Mouse (Mus musculus): ENCODE measurements at regions not wholly inside any gene's neighbourhood (a gene's known extent, or its start where the extent isn't known, plus 50 kb on each side); places are given as distances from the start of the nearest gene placed in this dataset.

DNA sequence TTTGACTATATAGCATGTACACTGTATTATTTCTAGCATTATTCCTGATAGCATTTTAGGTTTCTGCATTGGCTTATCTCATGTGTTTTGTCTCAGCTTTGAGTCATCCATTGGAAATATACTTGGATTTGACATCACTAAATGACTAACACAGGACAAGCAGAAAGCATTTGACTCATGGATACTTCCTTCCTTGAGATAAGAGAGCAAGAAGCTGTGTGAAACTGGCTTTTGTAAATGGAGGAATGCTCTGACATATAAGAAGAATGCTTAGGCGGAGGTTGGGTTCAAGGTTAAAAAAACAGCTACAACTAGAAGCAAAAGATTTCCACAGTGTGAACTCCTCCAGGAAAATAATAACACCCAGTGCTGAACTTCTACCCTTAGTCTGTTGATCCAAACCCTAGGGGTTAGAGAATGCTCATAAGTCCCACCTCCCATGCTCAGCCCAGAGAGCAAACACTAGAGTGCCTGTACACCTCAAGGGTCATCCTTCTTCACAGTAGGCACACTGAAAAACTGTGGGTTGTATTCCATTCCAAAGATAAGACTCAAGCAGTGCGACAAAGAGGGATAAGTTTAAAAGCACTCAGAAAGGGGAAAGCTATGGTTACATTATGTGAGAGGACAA, 528.0 kb upstream of the Plxna2 start:
- ATAC-seq (ENCODE audit: insufficient number of reproducible peaks, low FRiP score): peak; percentile 79
- WGBS: 37% methylated on average over 2 of the region's 2 CpGs
- H3K27ac ChIP-seq (ENCODE audit: poor library complexity, severe bottlenecking): peak overlapping the region; percentile 44

GRCm38 (mm10) chr1:194058512-194058911, 559.5 kb upstream of the Plxna2 start:
- H3K9ac ChIP-seq: no peak overlapping the region
- no peaks in the 10 kb centered on the region for H3K9me3 ChIP-seq (replicated peaks)
- no peak overlapping the region for H3K4me3 ChIP-seq
- no peak overlapping the region for H3K4me2 ChIP-seq
- ATAC-seq (ENCODE audit: insufficient number of reproducible peaks, low FRiP score): no peak
- H3K27ac ChIP-seq (ENCODE audit: poor library complexity, severe bottlenecking): no peak overlapping the region
- H3K27me3 ChIP-seq (replicated peaks): no peaks in the 10 kb centered on the region
- no peaks in the 10 kb centered on the region for H3K36me3 ChIP-seq
- H3K4me1 ChIP-seq (replicated peaks): no peaks in the 10 kb centered on the region
- 81% methylated on average over 5 of the region's 5 CpGs for WGBS

More for the DNA sequence above, 528.0 kb upstream of the Plxna2 start:
- Histone ChIP-seq H3K4me3 (no peak overlapping the region), H3K36me3 (no peaks in the 10 kb centered on the region), H3K9ac (no peak overlapping the region), H3K9me3 (replicated peaks) (no peaks in the 10 kb centered on the region), H3K4me2 (no peak overlapping the region), H3K4me1 (replicated peaks) (0 out of 2 replicates have a peak, but pooled peaks cover 5% of the 10 kb centered on the region), H3K27me3 (replicated peaks) (no peaks in the 10 kb centered on the region)

GRCm38 (mm10) chr1:194056544-194056943, 561.5 kb upstream of the Plxna2 start:
- Histone ChIP-seq H3K4me1 (replicated peaks) (no peaks in the 10 kb centered on the region), H3K27me3 (replicated peaks) (no peaks in the 10 kb centered on the region), H3K36me3 (no peaks in the 10 kb centered on the region), H3K9me3 (replicated peaks) (no peaks in the 10 kb centered on the region), H3K27ac (ENCODE audit: poor library complexity, severe bottlenecking) (no peak overlapping the region), H3K4me2 (no peak overlapping the region), H3K9ac (no peak overlapping the region), H3K4me3 (no peak overlapping the region)
- no peak for ATAC-seq (ENCODE audit: insufficient number of reproducible peaks, low FRiP score)
- WGBS: 16% methylated on average over 1 of the region's 1 CpGs

GRCm38 (mm10) chr1:194049746-194050351, 568.2 kb upstream of the Plxna2 start:
- no peak overlapping the region for H3K9ac ChIP-seq
- H3K27me3 ChIP-seq (replicated peaks): no peaks in the 10 kb centered on the region
- ATAC-seq (ENCODE audit: insufficient number of reproducible peaks, low FRiP score): no peak
- no peak overlapping the region for H3K4me3 ChIP-seq
- WGBS: 46% methylated on average over 4 of the region's 4 CpGs
- H3K36me3 ChIP-seq: no peaks in the 10 kb centered on the region
- no peaks in the 10 kb centered on the region for H3K4me1 ChIP-seq (replicated peaks)
- no peak overlapping the region for H3K27ac ChIP-seq (ENCODE audit: poor library complexity, severe bottlenecking)
- H3K9me3 ChIP-seq (replicated peaks): no peaks in the 10 kb centered on the region
- no peak overlapping the region for H3K4me2 ChIP-seq

DNA sequence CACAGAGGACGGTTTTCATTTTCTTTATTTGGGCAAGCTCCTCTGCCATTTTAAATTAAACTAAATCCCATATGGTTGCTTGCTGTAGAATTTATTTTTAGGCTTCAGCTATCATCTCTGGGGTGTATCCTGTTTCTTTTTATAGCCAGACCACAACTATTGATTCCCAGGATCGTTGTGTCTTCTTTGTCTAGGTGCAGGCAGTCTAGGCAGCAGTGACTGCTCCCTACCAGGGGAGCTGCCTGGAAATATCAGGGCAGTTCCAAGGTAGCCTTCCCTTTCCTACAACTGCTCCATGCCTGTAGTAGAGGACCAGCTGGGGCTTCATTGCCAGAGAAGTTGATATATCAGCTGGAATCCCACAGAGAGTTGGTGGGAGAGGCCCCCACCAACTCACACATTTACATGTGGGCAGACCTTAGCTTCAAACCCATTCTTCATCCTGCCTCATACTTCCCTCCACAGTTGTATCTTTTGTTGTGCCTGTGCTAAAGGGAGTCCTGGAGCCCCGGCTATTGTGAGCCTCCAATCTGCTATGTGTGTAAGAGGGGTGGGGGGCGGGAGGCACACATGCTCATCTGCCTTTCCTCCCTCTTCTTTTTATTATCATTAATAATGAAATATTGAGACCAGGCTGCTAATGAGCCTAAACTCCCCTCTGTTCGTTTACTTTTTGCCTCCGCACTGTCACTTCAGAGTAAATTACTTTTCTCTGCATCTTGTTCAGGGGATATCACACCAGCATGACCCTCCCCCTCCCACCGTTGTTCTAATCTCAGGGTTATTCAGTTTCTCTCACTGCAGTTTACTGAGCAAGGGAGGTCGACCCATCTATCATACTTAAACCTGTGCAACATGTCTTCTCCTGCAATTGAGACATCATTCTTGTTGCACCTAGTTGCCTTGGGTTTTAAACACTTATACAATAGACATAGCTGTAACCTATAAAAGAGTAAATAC, 576.3 kb upstream of the Plxna2 start:
- Histone ChIP-seq H3K27ac (ENCODE audit: poor library complexity, severe bottlenecking) (no peak overlapping the region), H3K9me3 (replicated peaks) (no peaks in the 10 kb centered on the region), H3K27me3 (replicated peaks) (no peaks in the 10 kb centered on the region), H3K36me3 (no peaks in the 10 kb centered on the region), H3K9ac (no peak overlapping the region), H3K4me2 (no peak overlapping the region), H3K4me3 (no peak overlapping the region), H3K4me1 (replicated peaks) (no peaks in the 10 kb centered on the region; the same call in 1 of the 2 replicates)
- ATAC-seq (ENCODE audit: insufficient number of reproducible peaks, low FRiP score): no peak
- WGBS: 54% methylated on average over 8 of the region's 8 CpGs

GRCm38 (mm10) chr1:194038711-194039110, 579.3 kb upstream of the Plxna2 start:
- Histone ChIP-seq H3K4me3 (no peak overlapping the region), H3K4me1 (replicated peaks) (no peaks in the 10 kb centered on the region; the same call in 1 of the 2 replicates), H3K9ac (no peak overlapping the region), H3K27ac (ENCODE audit: poor library complexity, severe bottlenecking) (no peak overlapping the region), H3K36me3 (no peaks in the 10 kb centered on the region), H3K9me3 (replicated peaks) (no peaks in the 10 kb centered on the region), H3K27me3 (replicated peaks) (no peaks in the 10 kb centered on the region), H3K4me2 (no peak overlapping the region)
- ATAC-seq (ENCODE audit: insufficient number of reproducible peaks, low FRiP score): no peak

DNA sequence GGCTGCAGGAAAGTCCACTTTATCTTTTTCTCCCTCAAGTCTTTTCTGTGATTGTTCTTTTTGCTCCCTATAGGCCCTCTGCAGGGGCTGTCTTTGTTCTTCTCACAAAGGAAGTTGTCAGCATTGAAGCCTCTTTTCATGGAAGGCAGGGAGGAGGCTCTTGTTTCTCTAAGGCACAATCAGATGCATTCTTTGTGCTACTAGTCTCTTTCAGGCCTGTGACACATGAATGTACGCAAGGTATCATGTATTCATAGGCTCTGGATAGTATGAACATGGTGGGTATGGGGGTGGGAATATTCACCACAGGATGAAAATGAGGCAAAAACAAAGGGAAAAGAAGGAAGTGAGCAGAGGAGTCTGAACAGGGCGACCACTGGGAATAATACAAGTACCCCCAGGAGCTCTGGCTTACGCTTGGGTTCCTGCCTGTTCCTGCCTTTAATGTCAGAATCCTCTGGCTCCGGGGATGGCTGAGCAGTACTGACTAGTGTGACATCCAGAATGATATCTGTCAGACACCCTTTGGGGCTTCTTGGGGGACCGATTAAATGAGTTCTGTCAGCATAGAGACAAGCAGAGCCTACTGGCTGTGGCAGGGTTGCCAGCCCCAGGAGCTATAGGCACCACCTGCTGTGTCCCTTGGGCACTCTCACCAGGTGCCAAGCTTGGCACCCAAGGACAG, 583.7 kb upstream of the Plxna2 start:
- H3K4me1 ChIP-seq (replicated peaks): no peaks in the 10 kb centered on the region
- ATAC-seq (ENCODE audit: insufficient number of reproducible peaks, low FRiP score): no peak
- no peak overlapping the region for H3K4me3 ChIP-seq
- H3K9ac ChIP-seq: no peak overlapping the region
- H3K27me3 ChIP-seq (replicated peaks): no peaks in the 10 kb centered on the region
- WGBS: 67% methylated on average over 5 of the region's 5 CpGs
- no peak overlapping the region for H3K27ac ChIP-seq (ENCODE audit: poor library complexity, severe bottlenecking)
- H3K36me3 ChIP-seq: no peaks in the 10 kb centered on the region
- no peaks in the 10 kb centered on the region for H3K9me3 ChIP-seq (replicated peaks)
- H3K4me2 ChIP-seq: no peak overlapping the region

DNA sequence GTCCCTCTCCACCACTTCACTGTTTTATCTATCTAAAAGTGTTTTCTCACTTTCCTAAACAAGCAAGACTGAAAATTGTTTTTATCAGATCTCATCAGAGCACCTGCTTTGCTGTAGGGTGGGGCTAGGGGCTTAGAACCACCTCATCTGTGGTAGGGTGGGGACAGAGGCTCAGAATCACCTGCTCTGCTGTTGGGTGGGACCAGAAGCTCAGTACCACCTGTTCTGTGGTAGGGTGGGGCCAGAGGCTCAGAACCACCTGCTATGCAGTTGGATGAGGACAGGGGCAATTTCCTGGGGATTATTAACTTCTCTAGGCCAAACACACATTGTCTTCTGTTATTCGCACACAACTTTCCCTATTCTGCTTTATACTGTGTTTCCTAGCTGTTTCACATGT, 585.4 kb upstream of the Plxna2 start:
- no peak for ATAC-seq (ENCODE audit: insufficient number of reproducible peaks, low FRiP score)
- no peak overlapping the region for H3K4me2 ChIP-seq
- no peak overlapping the region for H3K4me3 ChIP-seq
- H3K9me3 ChIP-seq (replicated peaks): no peaks in the 10 kb centered on the region
- no peak overlapping the region for H3K27ac ChIP-seq (ENCODE audit: poor library complexity, severe bottlenecking)
- H3K9ac ChIP-seq: no peak overlapping the region
- H3K36me3 ChIP-seq: no peaks in the 10 kb centered on the region
- H3K27me3 ChIP-seq (replicated peaks): 0 out of 2 replicates have a peak, but pooled peaks cover 2% of the 10 kb centered on the region
- no peaks in the 10 kb centered on the region for H3K4me1 ChIP-seq (replicated peaks)
- WGBS: 97% methylated on average over 1 of the region's 1 CpGs

GRCm38 (mm10) chr1:194030651-194031228, 587.3 kb upstream of the Plxna2 start:
- WGBS: 53% methylated on average over 3 of the region's 3 CpGs
- H3K4me2 ChIP-seq: no peak overlapping the region
- no peak overlapping the region for H3K4me3 ChIP-seq
- 0 out of 2 replicates have a peak, but pooled peaks cover 2% of the 10 kb centered on the region for H3K27me3 ChIP-seq (replicated peaks)
- H3K4me1 ChIP-seq (replicated peaks): peaks cover 5% of the 10 kb centered on the region; the same call in 1 of the 2 replicates
- H3K27ac ChIP-seq (ENCODE audit: poor library complexity, severe bottlenecking): no peak overlapping the region
- no peaks in the 10 kb centered on the region for H3K36me3 ChIP-seq
- no peaks in the 10 kb centered on the region for H3K9me3 ChIP-seq (replicated peaks)
- no peak overlapping the region for H3K9ac ChIP-seq
- no peak for ATAC-seq (ENCODE audit: insufficient number of reproducible peaks, low FRiP score)

- 0 out of 2 replicates have a peak, but pooled peaks cover 2% of the 10 kb centered on the region for H3K27me3 ChIP-seq (replicated peaks)
- 48% methylated on average over 7 of the region's 7 CpGs for WGBS
- H3K4me1 ChIP-seq (replicated peaks): peaks cover 5% of the 10 kb centered on the region; the same call in 1 of the 2 replicates
- H3K9me3 ChIP-seq (replicated peaks): no peaks in the 10 kb centered on the region
- no peak overlapping the region for H3K4me2 ChIP-seq
- no peaks in the 10 kb centered on the region for H3K36me3 ChIP-seq
- H3K27ac ChIP-seq (ENCODE audit: poor library complexity, severe bottlenecking): no peak overlapping the region
- no peak overlapping the region for H3K9ac ChIP-seq
- ATAC-seq (ENCODE audit: insufficient number of reproducible peaks, low FRiP score): peak; percentile 29; the same call in 1 of the 2 replicates
- no peak overlapping the region for H3K4me3 ChIP-seq
These were observed 590.9 kb upstream of the Plxna2 start for GRCm38 (mm10) chr1:194026958-194027692.
